Mouse (Mus musculus): ENCODE measurements around the gene Rps6ka1.
A peak's percentile ranks its signal among the peaks of the same experiment; 100 is the strongest.

DNA sequence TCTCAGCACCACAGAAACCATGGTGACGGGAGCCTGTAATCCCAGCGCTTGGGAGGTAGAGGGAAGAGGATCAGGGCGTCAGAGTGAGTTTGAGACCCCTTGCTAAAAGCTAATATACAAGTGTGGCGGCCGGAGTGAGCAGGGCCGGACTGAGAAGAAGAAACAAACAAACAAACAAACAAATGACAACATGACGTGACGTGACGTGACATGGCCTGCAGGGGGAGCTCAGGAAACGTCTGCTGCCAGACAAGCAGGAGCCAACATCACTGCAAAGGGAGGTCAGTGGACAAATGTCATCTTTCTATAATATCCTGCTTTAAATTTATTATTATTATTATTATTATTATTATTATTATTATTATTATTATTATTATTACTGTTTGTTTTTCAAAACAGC, 51.0 kb downstream of the Rps6ka1 start:
- TF ChIP-seq CTCF (IDR thresholded peaks at IDR 0.05; ENCODE audit: borderline replicate concordance, insufficient read depth, low read length): peak; percentile 80
- TF ChIP-seq POLR2A (IDR thresholded peaks at IDR 0.05; ENCODE audit: low read depth, low read length): no peak
